Mouse (Mus musculus) forebrain, embryonic 14.5 days (tissue): ENCODE measurements around the gene Gmeb2. TPM values are rescaled to one million over a fixed set of nuclear protein-coding genes. Genes with fewer than 3 reads are reported as not detected.
"Not testable (repeated sequence)": the region's sequence is repeated elsewhere in the genome, so short reads cannot be mapped to it uniquely, and the experiment has no call there.

Experiments
- ATAC-seq: fragments of 200-750 bp; cut with Nextera tagmentation; 2 replicates; pipeline ENCODE4 v1.8.0; 2017; ENCODE audit warnings: mild to moderate bottlenecking, moderate library complexity
- DNase-seq: peaks from one replicate; pipeline ENCODE4 v3.0.0-alpha.2; 2015; ENCODE audit warnings: low spot score
- H3K27ac ChIP-seq: fragments of 300-500 bp; sonication (generic); 2 replicates; pipeline ENCODE4 v1.5.1; 2014; ENCODE audit warnings: low read depth, mild to moderate bottlenecking, control low read depth, low read length, moderate library complexity
- H3K27me3 ChIP-seq: fragments of 300-500 bp; sonication (generic); replicated peaks from 2 replicates; pipeline ENCODE4 v1.6.1; 2014; ENCODE audit warnings: low read length, control low read depth, mixed read lengths; ENCODE audit not compliant: control insufficient read depth, insufficient read depth
- H3K36me3 ChIP-seq: fragments of 300-500 bp; sonication (generic); 2 replicates; pipeline ENCODE4 v1.6.1; 2014; ENCODE audit warnings: low read length, control low read depth; ENCODE audit not compliant: control insufficient read depth, insufficient read depth
- H3K4me1 ChIP-seq: fragments of 300-500 bp; sonication (generic); 2 replicates; pipeline ENCODE4 v1.6.1; 2014; ENCODE audit warnings: antibody characterized with exemption, low read length, control low read depth; ENCODE audit not compliant: control insufficient read depth, insufficient read depth
- H3K4me2 ChIP-seq: fragments of 300-500 bp; sonication (generic); 2 replicates; pipeline ENCODE4 v1.6.1; 2014; ENCODE audit warnings: mild to moderate bottlenecking, control low read depth, low read length
- H3K4me3 ChIP-seq: fragments of 300-500 bp; sonication (generic); 2 replicates; pipeline ENCODE4 v1.5.1; 2014; ENCODE audit warnings: low read depth, low read length, control low read depth
- H3K9ac ChIP-seq: fragments of 300-500 bp; sonication (generic); 2 replicates; pipeline ENCODE4 v1.6.1; 2014; ENCODE audit warnings: mild to moderate bottlenecking, low read length, control low read depth, moderate library complexity
- H3K9me3 ChIP-seq: fragments of 300-500 bp; sonication (generic); replicated peaks from 2 replicates; pipeline ENCODE4 v1.6.1; 2016; ENCODE audit warnings: low read length, control low read depth, mixed read lengths; ENCODE audit not compliant: control insufficient read depth
- WGBS: fragments of 180-500 bp; shearing (Covaris S2); extraction: QIAGEN DNeasy Blood & Tissue Kit; methylation state at CpG from one replicate; pipeline ENCODE4 v1.1.7; 2014; 5-methylcytosine and 5-hydroxymethylcytosine counted together
- polyA plus RNA-seq: library from polyadenylated mRNA; unstranded; fragments of >200 nt; fragmentation: Nextera tagmentation; extraction: Ambion mirVana; gene quantifications from 2 replicates; pipeline ENCODE4 v1.2.1, GENCODE M21; 2014

Gmeb2 gene
- 19.2 and 21.5 TPM in 2 replicates for polyA plus RNA-seq

GRCm38 (mm10) chr2:181287958-181288350 lies at the start of gene Gmeb2:
Gene Gmeb2 (minus strand): TSS chr2:181288035.
- H3K4me2 ChIP-seq: peak within 1 kb of the TSS; percentile 65
- H3K4me1 ChIP-seq: peaks cover 19% of the 10 kb centered on the region; the same call in 1 of the 2 replicates
- not testable (repeated sequence) for H3K27me3 ChIP-seq, H3K9me3 ChIP-seq, H3K36me3 ChIP-seq
- peak within 1 kb of the TSS; percentile 96 for H3K27ac ChIP-seq
- WGBS: 0% methylated on average over 25 of the region's 38 CpGs
- peak; percentile 99 for DNase-seq
- H3K4me3 ChIP-seq: peak within 1 kb of the TSS; percentile 71
- H3K9ac ChIP-seq: peak within 1 kb of the TSS; percentile 93
- ATAC-seq: peak; percentile 97

- Histone ChIP-seq H3K9me3 (no peaks in the 10 kb centered on the region), H3K27me3 (no peaks in the 10 kb centered on the region), H3K9ac (no peak overlapping the region), H3K4me3 (no peak overlapping the region), H3K27ac (no peak overlapping the region), H3K36me3 (peaks cover 76% of the 10 kb centered on the region), H3K4me2 (no peak overlapping the region), H3K4me1 (no peaks in the 10 kb centered on the region)
- peak; percentile 80 for DNase-seq
- 71% methylated on average over 3 of the region's 3 CpGs for WGBS
- peak; percentile 66; the same call in 1 of the 2 replicates for ATAC-seq
Observed at GRCm38 (mm10) chr2:181334023-181334422, 46.2 kb upstream of the Gmeb2 start.

GRCm38 (mm10) chr2:181332542-181332941 lies 44.7 kb upstream of the Gmeb2 start:
- Histone ChIP-seq H3K4me2 (no peak overlapping the region), H3K9me3 (no peaks in the 10 kb centered on the region), H3K27ac (no peak overlapping the region), H3K4me3 (no peak overlapping the region), H3K4me1 (no peaks in the 10 kb centered on the region), H3K36me3 (peaks cover 78% of the 10 kb centered on the region), H3K9ac (no peak overlapping the region), H3K27me3 (no peaks in the 10 kb centered on the region)
- ATAC-seq (no peak), DNase-seq (no peak)

- H3K27ac ChIP-seq: no peak overlapping the region
- no peak overlapping the region for H3K9ac ChIP-seq
- H3K9me3 ChIP-seq: no peaks in the 10 kb centered on the region
- H3K4me2 ChIP-seq: no peak overlapping the region
- H3K27me3 ChIP-seq: no peaks in the 10 kb centered on the region
- 92% methylated on average over 2 of the region's 2 CpGs for WGBS
- no peaks in the 10 kb centered on the region for H3K4me1 ChIP-seq
- H3K4me3 ChIP-seq: no peak overlapping the region
- ATAC-seq: no peak
- DNase-seq: no peak
- peaks cover 75% of the 10 kb centered on the region for H3K36me3 ChIP-seq
Observed at GRCm38 (mm10) chr2:181326098-181326497, 38.3 kb upstream of the Gmeb2 start.

GRCm38 (mm10) chr2:181322136-181322535 lies 34.3 kb upstream of the Gmeb2 start:
- Histone ChIP-seq H3K4me2 (no peak overlapping the region), H3K9ac (no peak overlapping the region), H3K4me1 (peaks cover 8% of the 10 kb centered on the region; the same call in 1 of the 2 replicates), H3K9me3 (no peaks in the 10 kb centered on the region), H3K27me3 (no peaks in the 10 kb centered on the region), H3K4me3 (no peak overlapping the region), H3K27ac (no peak overlapping the region), H3K36me3 (peaks cover 43% of the 10 kb centered on the region)
- DNase-seq (no peak), ATAC-seq (no peak)
- 78% methylated on average over 5 of the region's 5 CpGs for WGBS

- Histone ChIP-seq H3K27ac (no peak overlapping the region), H3K36me3 (peaks cover 30% of the 10 kb centered on the region), H3K9ac (peak overlapping the region; percentile 68), H3K4me3 (peak overlapping the region; percentile 45), H3K9me3 (no peaks in the 10 kb centered on the region), H3K4me1 (peaks cover 8% of the 10 kb centered on the region; the same call in 1 of the 2 replicates), H3K4me2 (peak overlapping the region; percentile 70), H3K27me3 (peaks cover 4% of the 10 kb centered on the region; the same call in 1 of the 2 replicates)
- WGBS: 11% methylated on average over 7 of the region's 7 CpGs
- ATAC-seq: no peak
- DNase-seq: no peak
Observed at GRCm38 (mm10) chr2:181320103-181320499, 32.3 kb upstream of the Gmeb2 start.

GRCm38 (mm10) chr2:181319248-181320102 lies 31.6 kb upstream of the Gmeb2 start, which contains the start of gene Rtel1:
Gene Rtel1 (plus strand): TSS chr2:181319739.
- H3K27ac ChIP-seq: peak within 1 kb of the TSS; percentile 28; the same call in 1 of the 2 replicates
- no peaks in the 10 kb centered on the region for H3K9me3 ChIP-seq
- H3K4me3 ChIP-seq: peak within 1 kb of the TSS; percentile 45
- peaks cover 12% of the 10 kb centered on the region; the same call in 1 of the 2 replicates for H3K4me1 ChIP-seq
- peak within 1 kb of the TSS; percentile 68 for H3K9ac ChIP-seq
- ATAC-seq: peak; percentile 95
- WGBS: 6% methylated on average over 40 of the region's 40 CpGs
- peak; percentile 93 for DNase-seq
- H3K4me2 ChIP-seq: peak within 1 kb of the TSS; percentile 70
- H3K36me3 ChIP-seq: peaks cover 24% of the 10 kb centered on the region
- H3K27me3 ChIP-seq: peaks cover 4% of the 10 kb centered on the region; the same call in 1 of the 2 replicates

- H3K9me3 ChIP-seq: no peaks in the 10 kb centered on the region
- WGBS: 4% methylated on average over 21 of the region's 23 CpGs
Observed at GRCm38 (mm10) chr2:181314080-181314810, 26.4 kb upstream of the Gmeb2 start, which contains the start of gene Stmn3. Gene Stmn3 (minus strand): TSS chr2:181314500.

More at GRCm38 (mm10) chr2:181314080-181314810, 26.4 kb upstream of the Gmeb2 start, which contains the start of gene Stmn3:
- Histone ChIP-seq H3K27ac (peak within 1 kb of the TSS; percentile 93), H3K4me2 (peak within 1 kb of the TSS; percentile 58), H3K9ac (peak within 1 kb of the TSS; percentile 94), H3K4me1 (peaks cover 12% of the 10 kb centered on the region), H3K4me3 (peak within 1 kb of the TSS; percentile 81), H3K27me3 (peaks cover 4% of the 10 kb centered on the region; the same call in 1 of the 2 replicates), H3K36me3 (no peaks in the 10 kb centered on the region)
- ATAC-seq: peak; percentile 88
- peak; percentile 85 for DNase-seq
